Mouse (Mus musculus) liver, adult 2 months (tissue): ENCODE data around the gene Chst8. TPM values are rescaled to one million over a fixed set of nuclear protein-coding genes. Genes with fewer than 3 reads are reported as not detected.

Experiments
- DNase-seq: peaks from one replicate; pipeline ENCODE4 v3.0.0-alpha.2; 2011; ENCODE audit warnings: low read depth, low spot score; ENCODE audit errors: extremely low read depth
- H3K27ac ChIP-seq: fragments of 200-500 bp; replicated peaks from 2 replicates; pipeline ENCODE4 v1.5.1; 2012; ENCODE audit warnings: low read depth, mild to moderate bottlenecking, control low read depth, inconsistent platforms, low read length; ENCODE audit not compliant: insufficient read depth
- H3K27me3 ChIP-seq: fragments of 200-500 bp; 2 replicates; pipeline ENCODE4 v1.6.1; 2012; ENCODE audit warnings: mild to moderate bottlenecking, moderate library complexity, low read length, inconsistent platforms; ENCODE audit not compliant: control insufficient read depth, insufficient read depth
- H3K36me3 ChIP-seq: fragments of 200-500 bp; 2 replicates; pipeline ENCODE4 v1.6.1; 2012; ENCODE audit warnings: low read length, inconsistent platforms; ENCODE audit not compliant: control insufficient read depth, insufficient read depth
- H3K4me1 ChIP-seq: fragments of 200-500 bp; 2 replicates; pipeline ENCODE4 v1.6.1; 2011; ENCODE audit warnings: low read length; ENCODE audit not compliant: control insufficient read depth, insufficient read depth
- H3K4me3 ChIP-seq: fragments of 200-500 bp; 2 replicates; pipeline ENCODE4 v1.5.1; 2011; ENCODE audit warnings: low read depth, mild to moderate bottlenecking, control low read depth, low read length, moderate library complexity; ENCODE audit not compliant: insufficient read depth
- H3K79me2 ChIP-seq: fragments of 200-500 bp; 2 replicates; pipeline ENCODE4 v1.6.1; 2012; ENCODE audit warnings: inconsistent platforms, mild to moderate bottlenecking, low read length, moderate library complexity; ENCODE audit not compliant: control insufficient read depth, insufficient read depth
- H3K9ac ChIP-seq: fragments of 200-500 bp; 2 replicates; pipeline ENCODE4 v1.6.1; 2012; ENCODE audit warnings: low read depth, mild to moderate bottlenecking, control low read depth, inconsistent platforms, low read length
- CTCF ChIP-seq: fragments of 200-500 bp; IDR thresholded peaks from 2 replicates; pipeline ENCODE4 v1.5.1; 2011; ENCODE audit warnings: low read depth, low read length, control low read depth
- POLR2A ChIP-seq: fragments of 200-500 bp; IDR thresholded peaks from 2 replicates; pipeline ENCODE4 v1.6.1; 2011; ENCODE audit warnings: low read length, control low read depth; ENCODE audit not compliant: insufficient read depth; ENCODE audit errors: extremely low read depth
- WGBS: fragments of 180-500 bp; shearing (Covaris S2); methylation state at CpG from one replicate; pipeline ENCODE4 v1.1.7; 2018; 5-methylcytosine and 5-hydroxymethylcytosine counted together
- polyA plus RNA-seq: library from polyadenylated mRNA; depleted of rRNA; stranded (reverse); fragments of >200 nt; gene quantifications from 2 replicates; pipeline ENCODE4 v1.2.3, GENCODE M21; 2012
- total RNA-seq: library from RNA; depleted of rRNA; stranded (reverse); fragments of >200 nt; gene quantifications from 2 replicates; pipeline ENCODE4 v1.2.3, GENCODE M21; 2014

The Chst8 gene
- total and polyA plus RNA-seq, 2 experiments, result 0.28 to 0.35 TPM

DNA sequence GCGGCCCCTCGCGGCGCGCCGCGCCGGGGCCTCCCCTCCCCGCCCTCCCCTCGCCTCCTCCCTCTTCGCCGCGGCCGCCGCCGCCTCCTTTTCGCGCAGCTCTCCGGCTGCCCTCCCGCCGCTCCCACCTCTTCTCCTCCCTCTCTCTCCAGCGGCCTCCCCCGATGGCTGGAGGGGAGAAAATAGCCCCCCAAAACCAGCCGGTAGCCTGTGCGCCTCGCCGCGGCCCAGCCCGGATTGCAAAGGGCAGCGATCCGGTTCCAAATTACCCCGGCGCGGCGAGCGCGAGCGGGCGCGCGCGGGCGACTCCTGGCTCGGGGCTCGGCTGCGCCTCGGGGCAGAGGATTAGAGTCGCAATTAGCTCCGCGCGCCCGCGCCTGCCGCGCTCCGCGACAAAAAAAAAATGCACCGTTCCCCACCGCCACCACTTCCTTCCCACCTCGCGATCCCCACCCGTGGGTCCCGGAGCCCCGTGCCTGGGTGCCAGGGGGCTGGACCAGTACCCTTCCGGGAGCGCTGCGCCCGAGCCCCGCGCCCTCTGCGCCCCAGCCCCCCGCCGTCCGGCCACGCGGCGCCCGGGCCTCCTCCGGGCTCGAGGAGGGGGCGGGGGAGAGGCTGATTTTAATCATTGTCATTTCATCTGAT, 157.9 kb downstream of the Chst8 start:
- no peaks in the 10 kb centered on the region for H3K27me3 ChIP-seq
- H3K4me3 ChIP-seq, result peak overlapping the region; percentile 77
- H3K36me3 ChIP-seq, result no peaks in the 10 kb centered on the region
- peaks cover 17% of the 10 kb centered on the region for H3K4me1 ChIP-seq
- H3K9ac ChIP-seq, result peak overlapping the region; percentile 81
- under 1% methylated on average over 65 of the region's 81 CpGs for WGBS
- DNase-seq, result no peak
- H3K79me2 ChIP-seq, result no peaks in the 10 kb centered on the region
- no peak for TF ChIP-seq CTCF
- TF ChIP-seq POLR2A, result no peak
- H3K27ac ChIP-seq, result peak overlapping the region; percentile 98

GRCm38 (mm10) chr7:34653731-34654440, 158.6 kb downstream of the Chst8 start:
- no peak for DNase-seq
- peak overlapping the region; percentile 83 for H3K9ac ChIP-seq
- WGBS, result 1% methylated on average over 55 of the region's 64 CpGs
- H3K79me2 ChIP-seq, result no peaks in the 10 kb centered on the region
- peaks cover 10% of the 10 kb centered on the region for H3K4me1 ChIP-seq
- peak overlapping the region; percentile 77 for H3K4me3 ChIP-seq
- TF ChIP-seq CTCF (no peak), POLR2A (no peak)
- H3K36me3 ChIP-seq, result no peaks in the 10 kb centered on the region
- no peak overlapping the region for H3K27ac ChIP-seq
- no peaks in the 10 kb centered on the region for H3K27me3 ChIP-seq

- Histone ChIP-seq H3K9ac (peak overlapping the region; percentile 57), H3K79me2 (no peaks in the 10 kb centered on the region), H3K4me3 (peak overlapping the region; percentile 77; the same call in 1 of the 2 replicates), H3K27me3 (no peaks in the 10 kb centered on the region), H3K36me3 (no peaks in the 10 kb centered on the region), H3K4me1 (peaks cover 7% of the 10 kb centered on the region), H3K27ac (no peak overlapping the region)
- 7% methylated on average over 48 of the region's 48 CpGs for WGBS
- TF ChIP-seq CTCF (no peak), POLR2A (no peak)
- no peak for DNase-seq
Measured at GRCm38 (mm10) chr7:34652751-34653502, 159.6 kb downstream of the Chst8 start.

DNA sequence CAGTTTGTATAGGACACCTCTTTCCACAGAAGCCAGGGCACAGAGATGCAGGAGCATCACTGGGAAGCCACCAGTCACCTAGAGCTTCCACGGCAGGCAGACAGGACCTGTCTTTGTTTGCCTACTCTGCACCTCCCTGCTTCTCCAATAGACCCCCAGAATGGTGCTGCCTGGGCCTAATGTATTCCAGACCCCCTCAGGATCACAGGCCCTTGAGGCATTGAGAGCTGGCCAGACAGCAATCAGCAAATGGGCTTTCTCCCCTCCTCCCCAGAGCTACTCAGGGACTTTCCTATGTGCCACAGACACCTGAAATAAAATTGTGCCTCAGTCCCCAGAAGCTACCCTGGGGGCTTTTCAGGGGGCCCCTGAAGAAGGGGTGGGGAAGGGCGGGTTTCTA, 161.1 kb downstream of the Chst8 start:
- Histone ChIP-seq H3K9ac (no peak overlapping the region), H3K27ac (no peak overlapping the region), H3K79me2 (no peaks in the 10 kb centered on the region), H3K4me3 (no peak overlapping the region), H3K4me1 (peaks cover 15% of the 10 kb centered on the region), H3K36me3 (no peaks in the 10 kb centered on the region), H3K27me3 (no peaks in the 10 kb centered on the region)
- TF ChIP-seq CTCF (no peak), POLR2A (no peak)
- WGBS, result 76% methylated on average over 2 of the region's 2 CpGs
- DNase-seq, result no peak

- no peaks in the 10 kb centered on the region for H3K36me3 ChIP-seq
- WGBS, result 13% methylated on average over 9 of the region's 9 CpGs
- H3K4me3 ChIP-seq, result no peak overlapping the region
- H3K4me1 ChIP-seq, result peaks cover 8% of the 10 kb centered on the region
- no peak overlapping the region for H3K9ac ChIP-seq
- H3K27ac ChIP-seq, result peak overlapping the region; percentile 46
- no peaks in the 10 kb centered on the region for H3K79me2 ChIP-seq
- H3K27me3 ChIP-seq, result no peaks in the 10 kb centered on the region
- peak; percentile 89 for DNase-seq
- no peak for TF ChIP-seq POLR2A
- no peak for TF ChIP-seq CTCF
Measured at GRCm38 (mm10) chr7:34647052-34647451, 165.5 kb downstream of the Chst8 start.
